Mouse (Mus musculus) kidney, adult 2 months (tissue): ENCODE measurements around the gene Meis2. TPM values are rescaled to one million over a fixed set of nuclear protein-coding genes. Genes with fewer than 3 reads are reported as not detected.

ENCODE experiments used
- DNase-seq: peaks from one replicate; pipeline ENCODE4 v3.0.0; 2021
- H3K27ac ChIP-seq: fragments of 200-500 bp; 2 replicates; pipeline ENCODE4 v1.5.1; 2012; ENCODE audit warnings: low read depth, low read length, control low read depth, inconsistent platforms; ENCODE audit not compliant: insufficient read depth
- H3K27me3 ChIP-seq: fragments of 200-500 bp; replicated peaks from 2 replicates; pipeline ENCODE4 v1.6.1; 2012; ENCODE audit warnings: mild to moderate bottlenecking, moderate library complexity, low read length, inconsistent platforms; ENCODE audit not compliant: control insufficient read depth, insufficient read depth
- H3K36me3 ChIP-seq: fragments of 200-500 bp; 2 replicates; pipeline ENCODE4 v1.6.1; 2012; ENCODE audit warnings: mild to moderate bottlenecking, moderate library complexity, low read length, inconsistent platforms; ENCODE audit not compliant: control insufficient read depth, insufficient read depth
- H3K4me1 ChIP-seq: fragments of 200-500 bp; 2 replicates; pipeline ENCODE4 v1.6.1; 2011; ENCODE audit warnings: low read length; ENCODE audit not compliant: control insufficient read depth, insufficient read depth
- H3K4me3 ChIP-seq: fragments of 200-500 bp; 2 replicates; pipeline ENCODE4 v1.5.1; 2011; ENCODE audit warnings: mild to moderate bottlenecking, low read depth, low read length, control low read depth; ENCODE audit not compliant: insufficient read depth
- CTCF ChIP-seq: fragments of 200-500 bp; conservative IDR thresholded peaks from 2 replicates; pipeline ENCODE4 v1.5.1; 2011; ENCODE audit warnings: low read depth, mild to moderate bottlenecking, control low read depth, low read length, moderate library complexity, mixed read lengths; ENCODE audit not compliant: insufficient read depth, insufficient read length
- POLR2A ChIP-seq: fragments of 200-500 bp; IDR thresholded peaks from one replicate; pipeline ENCODE4 v1.6.1; 2011; ENCODE audit warnings: low read depth, low read length, control low read depth
- WGBS: fragments of 180-500 bp; shearing (Covaris S2); methylation state at CpG from one replicate; pipeline ENCODE4 v1.1.7; 2018; 5-methylcytosine and 5-hydroxymethylcytosine counted together
- polyA plus RNA-seq: library from polyadenylated mRNA; depleted of rRNA; stranded (reverse); fragments of >200 nt; gene quantifications from 2 replicates; pipeline ENCODE4 v1.2.3, GENCODE M21; 2012

Gene Meis2
- polyA plus RNA-seq, 1 experiment, result 32.2 TPM

GRCm38 (mm10) chr2:115853221-115853620 is 212.4 kb downstream of the Meis2 start:
- TF ChIP-seq CTCF (no peak), POLR2A (no peak)
- peaks cover 7% of the 10 kb centered on the region for H3K27me3 ChIP-seq
- no peak overlapping the region for H3K4me3 ChIP-seq
- no peaks in the 10 kb centered on the region for H3K36me3 ChIP-seq
- DNase-seq, result no peak
- no peak overlapping the region for H3K27ac ChIP-seq
- WGBS, result 51% methylated on average over 4 of the region's 4 CpGs
- H3K4me1 ChIP-seq, result peaks cover 1% of the 10 kb centered on the region; the same call in 1 of the 2 replicates

DNA sequence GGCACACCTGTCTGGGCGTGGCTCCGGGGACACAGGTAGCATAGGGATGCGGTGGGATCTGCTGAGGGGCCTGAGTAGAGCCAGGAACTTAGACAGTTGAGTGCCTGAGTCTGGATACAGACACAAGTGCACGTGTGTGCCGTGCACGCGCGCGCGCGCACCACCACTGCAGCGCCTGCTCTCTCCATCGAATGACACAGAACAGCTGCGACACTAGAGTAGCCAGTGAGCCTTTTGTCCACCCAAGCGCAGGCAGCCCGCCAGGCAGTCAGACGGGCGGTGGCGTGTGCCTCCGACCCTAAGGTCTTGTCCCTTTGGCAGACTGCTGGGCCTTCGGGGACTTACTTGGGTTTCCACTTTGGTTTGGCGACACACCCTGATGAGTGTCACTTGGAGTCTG is 213.0 kb downstream of the Meis2 start:
- 5% methylated on average over 22 of the region's 22 CpGs for WGBS
- Histone ChIP-seq H3K27me3 (peaks cover 5% of the 10 kb centered on the region), H3K27ac (no peak overlapping the region), H3K36me3 (no peaks in the 10 kb centered on the region), H3K4me1 (no peaks in the 10 kb centered on the region), H3K4me3 (no peak overlapping the region)
- no peak for TF ChIP-seq CTCF
- no peak for TF ChIP-seq POLR2A
- DNase-seq, result peak; percentile 74

GRCm38 (mm10) chr2:115852109-115852508 is 213.5 kb downstream of the Meis2 start:
- Histone ChIP-seq H3K27me3 (peaks cover 5% of the 10 kb centered on the region), H3K36me3 (no peaks in the 10 kb centered on the region), H3K27ac (no peak overlapping the region), H3K4me1 (no peaks in the 10 kb centered on the region), H3K4me3 (no peak overlapping the region)
- DNase-seq, result no peak
- TF ChIP-seq POLR2A (no peak), CTCF (no peak)
- WGBS, result 28% methylated on average over 11 of the region's 11 CpGs

DNA sequence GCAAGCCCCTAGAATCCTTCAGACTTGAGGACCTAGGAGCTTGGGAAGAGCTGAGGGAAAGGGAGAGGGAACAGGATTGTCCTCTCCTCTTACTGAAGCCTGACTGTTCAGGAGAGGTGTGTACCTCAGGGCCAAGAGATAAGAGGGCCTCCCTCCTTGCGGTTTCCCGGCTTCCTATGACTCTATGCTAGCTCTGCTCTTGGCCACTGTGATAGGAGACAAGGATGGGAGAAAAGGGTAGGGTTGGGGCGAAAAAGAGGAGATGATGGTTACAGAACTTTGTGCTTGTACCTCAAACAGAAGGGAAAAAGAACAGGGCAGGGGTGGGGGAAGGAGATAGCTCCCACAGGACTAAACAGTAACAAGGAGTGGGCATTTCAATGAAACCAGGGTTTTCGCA is 214.7 kb downstream of the Meis2 start:
- TF ChIP-seq CTCF, result no peak
- H3K27me3 ChIP-seq, result peaks cover 5% of the 10 kb centered on the region; the same call in 1 of the 2 replicates
- 96% methylated on average over 4 of the region's 4 CpGs for WGBS
- no peaks in the 10 kb centered on the region for H3K36me3 ChIP-seq
- no peaks in the 10 kb centered on the region for H3K4me1 ChIP-seq
- H3K27ac ChIP-seq, result no peak overlapping the region
- no peak for DNase-seq
- H3K4me3 ChIP-seq, result no peak overlapping the region

DNA sequence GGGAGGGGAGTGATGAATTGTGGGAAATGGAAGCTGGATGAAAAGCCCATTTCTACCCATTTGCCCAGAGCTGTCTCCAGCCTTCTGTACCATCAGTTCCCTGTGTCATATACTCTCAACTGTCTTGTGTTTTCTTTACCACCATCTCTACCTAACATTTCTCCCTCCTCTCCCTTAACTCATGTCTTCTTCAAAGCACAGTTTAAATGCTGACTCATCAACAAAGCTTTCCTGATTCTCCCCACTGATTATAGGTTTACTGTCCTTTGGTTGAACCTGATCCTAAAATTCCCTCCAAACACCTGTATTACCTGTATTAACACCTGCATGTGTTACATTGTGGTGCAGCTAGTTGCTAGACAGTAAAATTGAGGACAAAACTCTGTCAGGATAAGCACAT is 222.8 kb downstream of the Meis2 start:
- no peaks in the 10 kb centered on the region for H3K4me1 ChIP-seq
- no peak overlapping the region for H3K27ac ChIP-seq
- H3K36me3 ChIP-seq, result no peaks in the 10 kb centered on the region
- TF ChIP-seq CTCF (no peak), POLR2A (no peak)
- H3K27me3 ChIP-seq, result no peaks in the 10 kb centered on the region
- no peak overlapping the region for H3K4me3 ChIP-seq
- no peak for DNase-seq

- TF ChIP-seq POLR2A, result no peak
- Histone ChIP-seq H3K4me3 (no peak overlapping the region), H3K4me1 (no peaks in the 10 kb centered on the region), H3K27ac (no peak overlapping the region), H3K27me3 (no peaks in the 10 kb centered on the region), H3K36me3 (no peaks in the 10 kb centered on the region)
- DNase-seq, result no peak
- WGBS, result 83% methylated on average over 2 of the region's 2 CpGs
Measured at GRCm38 (mm10) chr2:115836034-115836433, 229.6 kb downstream of the Meis2 start.

GRCm38 (mm10) chr2:115822361-115822760 is 243.3 kb downstream of the Meis2 start:
- no peaks in the 10 kb centered on the region for H3K36me3 ChIP-seq
- no peak for DNase-seq
- H3K27ac ChIP-seq, result no peak overlapping the region
- H3K4me3 ChIP-seq, result no peak overlapping the region
- TF ChIP-seq POLR2A (no peak), CTCF (no peak)
- 93% methylated on average over 5 of the region's 5 CpGs for WGBS
- no peaks in the 10 kb centered on the region for H3K4me1 ChIP-seq
- no peaks in the 10 kb centered on the region for H3K27me3 ChIP-seq

GRCm38 (mm10) chr2:115817959-115818358 is 247.7 kb downstream of the Meis2 start:
- no peak for DNase-seq
- Histone ChIP-seq H3K36me3 (no peaks in the 10 kb centered on the region), H3K27me3 (no peaks in the 10 kb centered on the region), H3K4me3 (no peak overlapping the region), H3K4me1 (0 out of 2 replicates have a peak, but pooled peaks cover 6% of the 10 kb centered on the region), H3K27ac (no peak overlapping the region)
- TF ChIP-seq POLR2A (no peak), CTCF (no peak)
- 85% methylated on average over 6 of the region's 6 CpGs for WGBS
